Mouse (Mus musculus) mouse embryonic stem cell (cell line): ENCODE data around the gene Tanc1.
"Not testable (repeated sequence)": the region's sequence is repeated elsewhere in the genome, so short reads cannot be mapped to it uniquely, and the experiment has no call there.

Experiments
- in situ Hi-C, 2 experiments: fragments of 300-500 bp; cut with MboI; formaldehyde crosslinking; loops; 1 replicate in 1 of 2; 3 replicates in 1 of 2; pipeline ENCODE4 v1.14.3; 2019 to 2020; ENCODE audit warnings: low sequenced_read_pairs in 2 of 2, low pct_unique_long_range_greater_than_20kb in 1 of 2, mixed read lengths in 1 of 2; ENCODE audit not compliant: unreplicated experiment in 1 of 2

Gene Tanc1

DNA sequence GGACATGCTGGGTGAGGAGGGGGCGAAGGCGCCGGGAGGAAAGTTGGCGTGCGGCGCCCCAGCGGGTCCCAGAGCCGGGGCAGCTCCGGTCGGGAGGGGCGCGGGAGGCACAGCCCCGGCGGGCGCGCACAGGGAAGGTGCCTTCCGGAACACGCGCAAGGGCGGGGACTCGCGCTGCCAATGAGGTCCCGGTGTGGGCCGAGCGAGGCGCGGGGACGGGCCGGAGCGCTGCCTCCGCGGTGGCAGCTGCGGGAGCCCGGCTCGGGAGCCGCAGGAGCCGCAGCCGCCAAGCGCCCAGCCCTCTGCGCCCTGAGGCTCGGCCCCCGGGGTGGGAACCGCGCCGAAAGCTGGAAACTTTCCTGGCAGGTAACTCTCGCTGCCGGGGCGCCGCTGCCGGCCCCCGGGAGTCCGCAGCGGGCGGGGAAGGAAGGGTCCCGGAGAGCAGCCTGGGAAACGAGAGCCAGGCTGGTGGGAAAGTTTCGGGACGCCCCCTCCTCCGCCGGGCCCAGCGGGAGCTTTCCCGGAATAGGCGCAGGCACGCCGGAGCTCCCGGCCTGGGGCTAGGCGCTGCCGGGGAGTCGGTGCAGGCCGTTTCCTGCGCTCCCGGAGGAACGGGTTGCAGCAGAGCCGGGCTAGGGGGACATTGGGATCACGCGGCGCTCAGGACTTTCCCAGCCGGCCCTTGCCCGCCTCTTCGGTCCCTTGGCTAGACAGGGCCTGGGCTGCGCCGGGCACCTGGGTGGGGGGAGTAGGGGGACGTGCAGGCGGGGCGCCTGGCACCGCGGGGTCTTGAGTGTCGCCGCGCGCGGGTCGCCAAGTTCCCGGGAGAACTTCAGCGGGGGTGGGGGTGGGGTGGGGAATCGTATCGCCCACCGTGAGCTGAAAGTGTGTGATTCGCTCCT, at the start of gene Tanc1:
Tanc1 (plus strand) TSS at position 212 of the 902 bp plus-strand sequence.
- in situ Hi-C loops, result no loop called here

DNA sequence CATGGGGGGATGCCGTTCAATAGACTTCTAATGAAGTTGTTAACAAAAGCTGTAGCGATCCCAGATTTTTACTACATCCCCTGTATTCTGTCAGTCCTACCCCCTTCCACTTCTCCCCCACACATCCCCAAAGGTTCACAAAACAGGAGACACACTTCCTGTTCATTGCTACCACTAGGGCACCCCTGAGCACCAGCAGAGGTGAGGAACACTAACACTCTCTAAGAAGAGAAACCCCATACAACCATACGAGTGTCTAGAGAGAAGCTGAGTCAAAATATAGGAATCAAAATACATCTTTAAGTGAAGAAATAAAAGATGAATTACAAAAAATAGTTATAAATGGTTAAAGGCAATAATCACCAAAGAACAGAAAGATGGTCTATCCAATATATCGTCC, 49.6 kb upstream of the Tanc1 start:
- in situ Hi-C loops, result no loop called here

DNA sequence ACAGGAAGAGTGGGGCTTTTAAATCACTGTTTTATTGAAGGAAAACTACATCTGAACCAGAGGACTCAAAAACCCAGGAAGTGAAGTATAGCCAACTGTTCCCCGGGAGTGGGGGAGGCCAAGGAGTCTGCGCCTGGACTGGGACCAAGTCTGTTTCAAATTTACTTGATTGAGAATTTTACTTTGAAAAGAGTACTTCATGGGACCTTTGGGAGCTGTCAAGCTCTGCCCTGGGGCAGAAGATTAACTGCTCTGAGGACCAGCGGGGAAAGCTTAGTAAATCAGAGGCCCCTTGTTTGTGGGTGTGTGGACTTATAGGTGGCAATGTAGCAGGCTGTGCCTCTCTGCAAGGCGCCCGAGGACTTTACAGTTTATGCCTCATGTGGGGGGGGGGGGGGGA, 49.1 kb upstream of the Tanc1 start:
- in situ Hi-C loops, result no loop called here

DNA sequence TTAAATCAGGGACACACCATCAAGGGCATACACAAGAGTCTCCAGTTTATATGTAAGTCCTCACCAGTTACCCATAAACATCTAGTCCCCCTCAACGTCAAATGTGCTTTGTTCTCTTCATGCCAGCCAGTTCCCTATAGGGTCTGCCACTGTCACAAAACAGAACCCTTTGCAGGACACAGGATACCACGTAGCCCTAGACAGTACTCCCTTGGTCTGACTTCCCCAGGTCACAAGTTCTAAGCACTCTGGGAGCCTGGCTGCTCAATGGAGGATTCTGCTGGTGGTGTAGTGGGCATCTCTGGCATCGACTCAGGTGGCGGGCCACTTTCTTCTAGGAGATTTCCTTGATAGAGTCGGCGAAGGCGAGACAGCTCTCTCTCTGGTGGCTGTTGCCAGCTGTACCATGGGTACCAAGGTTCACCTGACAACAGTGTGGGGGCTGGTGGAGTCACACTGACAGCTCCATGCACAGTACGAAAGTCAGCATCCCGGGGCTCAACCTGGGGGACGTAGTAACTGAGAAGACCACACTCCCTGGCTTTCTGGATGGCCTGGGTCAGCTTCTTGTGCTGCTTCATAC, 47.7 kb upstream of the Tanc1 start:
- in situ Hi-C loops, result not testable (repeated sequence)

DNA sequence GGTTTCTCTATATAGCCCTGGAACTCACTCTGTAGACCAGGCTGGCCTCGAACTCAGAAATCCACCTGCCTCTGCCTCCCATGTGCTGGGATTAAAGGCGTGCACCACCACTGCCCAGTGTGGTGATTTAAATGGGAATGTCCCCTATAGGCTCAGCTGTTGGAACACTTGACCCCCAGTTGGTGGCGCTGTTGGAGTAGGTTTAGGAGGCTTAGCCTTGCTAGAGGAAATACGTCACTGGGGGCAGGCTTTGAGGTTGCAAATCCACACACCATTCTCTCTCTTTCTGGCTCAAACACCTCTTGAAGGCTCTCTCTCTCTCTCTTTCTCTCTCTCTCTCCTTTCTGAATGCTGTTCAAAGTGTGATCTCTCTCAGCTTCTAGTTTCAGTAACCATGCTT, 46.9 kb upstream of the Tanc1 start:
- in situ Hi-C loops, result no loop called here

DNA sequence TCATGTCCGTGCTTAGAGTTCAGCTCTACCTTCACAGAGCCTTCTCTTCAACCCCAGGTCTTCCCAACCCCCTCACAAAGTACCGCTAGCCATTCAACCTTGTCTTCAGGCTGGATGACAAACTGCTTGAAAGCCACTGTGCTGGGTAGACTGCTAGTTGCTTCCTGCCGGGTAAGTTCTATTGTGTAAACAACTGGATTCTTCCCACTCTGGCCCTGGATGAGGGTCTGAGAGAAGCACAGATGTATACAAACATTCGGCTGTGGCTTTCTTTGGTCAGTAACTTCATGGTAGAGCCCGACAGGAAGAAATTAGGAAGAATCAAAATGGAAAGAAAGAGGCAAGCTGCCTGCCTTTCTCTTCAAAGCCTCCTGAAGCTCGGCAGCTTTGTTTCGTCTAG, 30.9 kb upstream of the Tanc1 start:
- in situ Hi-C loops, result no loop called here

DNA sequence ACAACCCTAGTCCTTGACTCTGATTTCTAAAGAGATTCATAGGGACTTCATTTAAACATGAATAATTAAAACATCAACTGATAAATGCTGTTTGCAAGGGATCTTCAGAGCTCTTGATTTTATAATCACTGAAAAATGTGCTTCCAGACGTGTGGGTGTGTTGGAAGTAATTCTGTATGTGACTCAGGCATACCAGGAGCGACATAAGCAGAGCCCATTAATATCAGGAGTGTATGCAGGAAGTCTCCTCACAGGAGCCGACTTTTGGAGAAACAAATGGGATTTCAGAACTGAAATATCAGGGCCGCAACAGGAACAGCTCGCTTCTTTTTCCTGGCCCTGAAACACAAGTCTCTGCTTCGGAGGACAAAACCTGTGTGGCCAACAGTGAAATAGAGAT, 27.9 kb upstream of the Tanc1 start:
- in situ Hi-C loops, result no loop called here

DNA sequence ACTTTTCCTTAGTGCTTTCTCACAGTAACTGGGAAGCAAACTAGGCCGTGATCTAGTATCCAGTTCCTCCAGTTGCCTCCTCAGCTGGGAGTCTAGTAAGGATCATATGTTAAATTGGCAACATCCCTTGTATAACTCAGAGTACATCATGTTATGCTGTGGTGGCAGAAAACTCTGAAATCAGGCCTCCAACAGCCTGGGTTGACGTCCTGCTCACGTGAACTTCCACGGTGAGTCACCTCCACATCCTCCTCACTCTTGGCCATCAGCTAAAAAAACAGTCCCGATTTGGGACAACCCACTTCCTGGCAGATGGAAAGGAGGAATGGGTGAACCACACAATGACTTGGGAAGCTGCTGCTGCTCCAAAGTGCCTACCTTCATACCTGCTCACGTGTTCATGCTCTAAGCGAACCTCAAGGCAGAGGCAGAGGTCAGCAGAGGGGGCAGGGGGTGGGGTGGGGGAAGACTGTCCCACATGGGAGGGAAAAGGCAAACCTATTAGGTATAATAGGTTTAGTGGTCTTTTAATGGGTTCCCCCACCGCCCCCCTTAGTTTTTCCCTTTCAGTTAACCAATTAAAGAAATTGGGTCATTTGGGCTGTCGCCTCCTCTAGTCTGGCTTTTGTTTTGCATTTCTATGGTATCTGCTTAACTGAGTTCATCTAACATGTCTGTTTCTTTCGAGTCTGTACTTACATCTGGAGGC, 24.3 kb upstream of the Tanc1 start:
- in situ Hi-C loops, result no loop called here

DNA sequence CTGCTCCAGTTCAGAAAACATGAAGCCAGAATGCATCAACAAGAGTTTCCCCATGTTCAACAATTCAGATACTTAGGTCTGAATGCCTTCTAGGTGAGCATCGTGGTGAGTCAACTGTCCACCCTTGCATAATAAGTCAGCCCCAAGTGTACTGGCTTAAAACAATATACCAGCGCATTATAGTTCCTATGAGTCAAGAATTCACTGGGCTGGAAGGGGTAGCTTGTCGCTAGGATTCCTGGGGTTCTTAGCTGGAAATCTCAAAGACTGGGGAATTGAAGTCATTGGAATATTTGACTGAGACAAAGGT, 23.8 kb upstream of the Tanc1 start:
- in situ Hi-C loops, result no loop called here

DNA sequence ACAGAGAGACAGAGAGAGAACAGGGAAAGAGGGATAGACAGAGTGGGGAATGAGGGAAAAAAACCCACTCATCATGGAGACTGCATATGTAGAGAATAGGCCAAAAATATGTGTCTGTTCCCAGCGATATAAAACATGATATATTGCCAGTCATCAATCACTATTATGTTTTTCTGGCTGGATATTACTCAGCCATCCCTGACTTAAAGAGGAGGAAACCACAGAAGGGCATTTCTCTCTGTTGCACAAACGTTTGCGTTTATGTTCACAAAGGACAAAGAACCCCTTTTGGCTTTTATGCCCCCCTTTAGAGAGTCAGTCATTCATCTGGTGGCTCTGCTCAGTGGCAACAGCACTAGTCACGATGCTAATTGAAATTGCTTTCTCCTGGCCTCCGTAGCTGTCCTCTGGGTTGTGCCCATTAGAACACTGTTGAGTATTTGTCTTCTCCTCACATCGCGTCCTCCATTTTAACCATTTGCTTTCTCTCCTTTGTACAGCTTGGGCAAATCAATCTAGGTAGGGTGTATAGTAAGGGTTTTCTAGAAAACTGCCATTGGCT, 18.4 kb upstream of the Tanc1 start:
- in situ Hi-C loops, result no loop called here

DNA sequence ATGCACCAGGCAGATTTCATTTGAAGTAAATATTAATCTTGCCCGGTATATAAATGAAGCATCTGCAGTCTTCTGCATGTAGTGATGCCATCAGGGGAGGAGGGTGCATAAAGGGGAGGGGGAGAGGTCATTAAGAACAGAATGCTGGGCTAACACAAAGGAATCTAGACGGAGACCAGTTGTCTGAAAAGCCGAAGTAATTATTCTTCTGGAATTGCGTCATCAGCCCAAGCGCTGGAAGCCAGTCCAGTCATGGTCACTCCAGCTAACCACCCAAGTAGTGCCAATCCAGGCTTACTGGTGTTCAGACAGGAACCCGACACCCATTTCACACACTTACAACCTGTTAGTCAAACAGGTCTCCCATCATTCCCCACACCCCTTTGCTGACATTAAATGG, 17.7 kb upstream of the Tanc1 start:
- in situ Hi-C loops, result no loop called here

DNA sequence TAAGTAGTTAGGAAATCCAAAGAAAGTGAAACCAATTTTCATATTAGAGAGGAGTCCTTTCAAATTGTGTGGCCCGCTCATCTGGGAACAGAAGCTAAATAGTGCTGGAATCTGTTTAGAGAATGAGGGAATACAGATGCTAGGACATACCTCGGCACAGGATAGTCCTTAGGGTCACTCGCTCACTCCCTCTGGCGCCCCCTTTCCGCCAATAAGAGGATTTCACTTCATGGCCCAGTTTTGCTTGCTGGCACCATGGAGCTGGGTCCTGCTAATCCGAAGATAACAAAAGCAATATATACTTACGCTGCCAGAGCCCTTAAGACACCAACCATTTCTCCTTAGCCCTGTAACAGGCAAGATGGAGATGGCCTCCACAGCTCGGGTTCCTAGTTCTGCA, 15.3 kb upstream of the Tanc1 start:
- in situ Hi-C loops, result no loop called here

DNA sequence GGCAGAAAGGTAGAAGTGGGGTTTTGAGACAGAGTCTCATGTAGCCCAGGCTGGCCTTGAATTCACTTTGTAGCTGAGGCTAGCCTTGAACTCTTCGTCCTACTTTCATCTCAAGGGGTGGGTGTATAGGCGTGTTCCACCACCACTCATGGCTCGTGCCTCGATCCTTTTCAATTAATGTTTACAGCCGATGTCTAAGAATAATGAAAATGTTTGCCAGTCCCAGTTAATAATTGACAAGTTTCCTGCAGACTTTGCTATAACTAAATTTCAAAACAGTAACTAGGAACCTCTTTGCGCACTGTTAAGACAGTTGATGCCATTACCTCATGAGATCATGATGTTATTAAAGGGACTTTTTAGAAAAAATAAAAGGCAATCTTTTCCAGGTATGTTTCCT, 13.6 kb upstream of the Tanc1 start:
- in situ Hi-C loops, result no loop called here

DNA sequence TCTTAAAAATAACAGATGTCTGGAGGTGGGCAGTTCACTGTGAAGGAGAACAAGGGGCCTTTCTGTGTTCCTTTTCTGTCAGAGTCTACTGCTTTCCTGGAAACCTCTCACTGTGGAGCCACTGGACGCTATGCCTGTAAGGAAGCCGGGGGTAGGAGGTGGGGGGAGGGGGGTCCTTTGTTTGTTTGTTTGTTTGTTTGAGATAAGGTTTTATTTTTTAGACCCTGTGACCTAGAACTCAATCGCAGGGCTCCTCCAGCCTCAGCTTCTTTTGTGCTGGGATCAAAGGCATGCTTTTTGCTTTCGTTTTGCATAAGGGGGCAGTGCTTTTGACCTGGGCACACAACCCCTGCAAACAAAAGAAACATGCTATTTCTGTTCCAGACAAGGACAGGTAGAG, 12.9 kb upstream of the Tanc1 start:
- in situ Hi-C loops, result no loop called here

DNA sequence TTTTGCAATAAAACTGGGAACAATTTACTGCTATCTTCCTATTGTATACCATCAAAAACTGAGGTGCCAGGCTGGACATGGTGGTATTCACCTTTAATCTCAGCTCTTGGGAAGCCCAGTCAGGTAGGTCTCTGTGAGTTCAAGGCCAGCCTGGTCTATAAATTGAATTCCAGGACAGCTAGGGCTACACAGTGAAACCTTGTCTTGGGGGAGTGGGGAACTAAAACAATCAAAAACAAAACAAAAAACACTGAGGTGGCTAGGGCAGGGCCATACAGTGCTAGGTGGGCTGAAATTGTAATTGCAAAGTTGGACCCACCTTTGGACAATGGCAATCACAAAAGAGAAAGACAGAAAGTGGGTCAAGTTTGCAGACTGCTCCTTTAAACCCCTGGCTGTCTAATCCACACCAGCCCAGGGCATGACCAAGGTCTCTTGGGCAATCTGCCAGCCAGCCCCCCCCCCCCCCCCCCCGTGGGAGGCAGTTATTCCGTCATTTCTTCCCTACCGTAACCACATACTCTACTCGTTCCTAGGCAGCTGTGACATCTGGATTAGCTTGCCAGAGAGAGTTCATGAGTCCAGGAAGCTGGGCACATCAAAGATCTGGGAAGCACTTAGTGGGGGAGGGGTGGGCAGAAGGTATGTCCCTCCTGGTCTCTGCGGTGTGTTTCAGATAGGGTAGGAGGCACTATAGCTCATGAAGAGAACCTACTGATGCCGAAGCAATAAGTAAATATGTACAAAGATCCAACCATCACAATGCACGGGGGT, 12.3 kb upstream of the Tanc1 start:
- in situ Hi-C loops, result no loop called here

DNA sequence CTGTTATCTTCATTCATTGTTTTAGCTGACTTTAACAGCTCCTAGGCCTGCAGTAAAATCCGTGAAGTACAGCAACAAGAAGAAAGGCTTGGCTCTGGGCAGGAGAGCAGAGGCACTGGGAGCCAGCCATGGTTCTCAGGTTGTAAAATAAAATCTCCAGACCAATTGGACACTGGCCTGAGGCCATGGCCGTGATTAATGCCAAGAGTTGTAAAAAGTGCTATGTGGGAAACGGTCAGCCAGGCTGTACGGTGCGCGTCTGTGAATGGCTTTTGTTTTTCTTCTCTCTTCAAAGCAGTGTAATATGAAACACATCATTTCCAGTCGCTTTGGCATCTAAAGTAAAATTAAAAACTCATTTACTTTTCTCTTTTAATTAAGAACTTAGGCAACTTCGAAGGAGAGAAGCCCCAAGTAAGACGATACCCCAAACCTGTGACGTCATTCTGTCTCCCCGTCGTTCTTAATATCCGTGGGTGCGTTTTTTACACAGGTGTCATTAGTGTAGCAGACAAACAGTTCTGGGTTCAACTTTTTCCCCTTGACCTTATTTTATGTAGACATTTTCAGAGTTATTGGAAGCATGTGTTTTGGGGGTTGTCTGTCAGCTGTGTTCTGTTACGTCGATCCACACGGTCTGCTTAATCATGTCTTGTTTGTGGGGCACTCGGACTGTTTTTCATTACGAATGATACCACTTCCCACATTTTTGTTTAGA, 11.6 kb upstream of the Tanc1 start:
- in situ Hi-C loops, result no loop called here

DNA sequence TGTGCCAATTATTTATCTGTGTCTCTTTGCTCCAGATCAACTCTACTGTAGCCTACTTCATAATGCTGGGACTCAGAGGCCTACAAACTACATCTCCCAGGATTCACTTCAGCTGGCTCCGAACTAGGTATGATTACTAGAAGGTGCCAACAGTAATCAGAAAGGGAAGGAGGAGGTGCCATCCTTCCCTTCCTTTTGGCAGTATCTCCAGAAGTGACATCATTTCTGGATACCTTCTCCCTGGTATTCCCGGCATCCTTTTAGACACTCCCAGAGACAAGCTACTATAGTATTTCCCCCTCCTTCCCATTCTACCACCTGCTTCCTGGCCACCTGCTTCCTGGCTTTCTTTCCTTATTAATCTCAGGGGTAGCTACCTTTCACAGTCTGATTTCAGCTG, 10.9 kb upstream of the Tanc1 start:
- in situ Hi-C loops, result no loop called here

DNA sequence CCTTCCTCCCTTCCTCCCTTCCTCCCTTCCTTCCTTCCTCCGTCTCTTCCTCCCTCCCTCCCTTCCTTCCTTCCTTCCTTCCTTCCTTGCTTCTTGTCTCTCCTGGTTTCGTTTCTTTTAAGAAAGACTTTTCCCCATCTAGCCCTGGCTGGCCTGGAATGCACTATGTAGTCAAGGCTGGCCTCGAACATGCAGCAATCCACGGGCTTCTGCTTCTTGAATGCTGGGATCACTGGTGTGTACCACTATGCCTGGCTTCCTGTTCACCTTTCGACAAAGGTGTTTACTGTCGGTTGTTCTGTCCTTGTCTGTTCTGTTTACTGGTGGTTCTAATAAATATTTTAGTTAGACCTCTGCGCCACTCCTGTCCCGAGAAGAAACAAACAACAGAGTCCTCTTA, 10.4 kb upstream of the Tanc1 start:
- in situ Hi-C loops, result no loop called here
